Mouse (Mus musculus) liver, adult 2 months (tissue): ENCODE results near the gene Arv1.

Experiments
- CTCF ChIP-seq: fragments of 200-500 bp; IDR thresholded peaks from 2 replicates; pipeline ENCODE4 v1.5.1; 2011; ENCODE audit warnings: low read depth, low read length, control low read depth
- POLR2A ChIP-seq: fragments of 200-500 bp; IDR thresholded peaks from 2 replicates; pipeline ENCODE4 v1.6.1; 2011; ENCODE audit warnings: low read length, control low read depth; ENCODE audit not compliant: insufficient read depth; ENCODE audit errors: extremely low read depth

- TF ChIP-seq CTCF (no peak), POLR2A (no peak)
Measured at GRCm38 (mm10) chr8:124705823-124706222, 16.1 kb upstream of the Arv1 start.
